Mouse (Mus musculus): ENCODE results near the gene Pidd1. TPM values are rescaled to one million over a fixed set of nuclear protein-coding genes. Genes with fewer than 3 reads are reported as not detected.
A peak's percentile ranks its signal among the peaks of the same experiment; 100 is the strongest.

Pidd1 gene
- total and polyA plus RNA-seq, 3 experiments, result 5.8 to 24.9 (median 7.8) TPM

- DNase-seq (ENCODE audit: extremely low read depth), result no peak
- Histone ChIP-seq H3K4me2 (ENCODE audit: insufficient read depth, low read depth, poor library complexity, severe bottlenecking) (peak overlapping the region; percentile 53), H3K4me3 (replicated peaks in 1 of 3; ENCODE audit: low read depth in 2 of 3, low read length in 2 of 3, poor library complexity in 1 of 3) (peak overlapping the region; percentile 74 to 96 (median 89)), H3K79me2 (replicated peaks; ENCODE audit: control insufficient read depth, extremely low read depth, insufficient read depth, poor library complexity, severe bottlenecking) (peaks cover 22% of the 10 kb centered on the region), H3K4me1 (ENCODE audit: control insufficient read depth in 1 of 2, insufficient read depth in 2 of 2) (peaks cover 13 to 43% of the 10 kb centered on the region in 2 experiments), H3K27me3 (replicated peaks) (peaks cover 9% of the 10 kb centered on the region), H3K9me3 (replicated peaks; ENCODE audit: low read length) (no peaks in the 10 kb centered on the region), H3K36me3 (replicated peaks in 1 of 2; ENCODE audit: control insufficient read depth in 1 of 2, insufficient read depth in 1 of 2, low read length in 1 of 2) (peaks cover 16 to 26% of the 10 kb centered on the region in 2 experiments), H3K9ac (ENCODE audit: insufficient read depth, low read depth) (peak overlapping the region; percentile 40), H3K27ac (ENCODE audit: insufficient read depth, low read depth) (no peak overlapping the region)
- dilution Hi-C loops (cut with MboI; ENCODE audit: extremely low pct_ligation_motif_present, extremely low pct_unique_long_range_greater_than_20kb, low sequenced_read_pairs) (no loop called here), in situ Hi-C loops (cut with MboI; ENCODE audit: low pct_ligation_motif_present, low pct_unique_long_range_greater_than_20kb, low sequenced_read_pairs) (no loop called here)
- TF ChIP-seq HCFC1 (IDR thresholded peaks at IDR 0.05; ENCODE audit: low read depth, low read length), result no peak
- TF ChIP-seq ETS1 (conservative IDR thresholded peaks at IDR 0.05; ENCODE audit: low read depth, low read length), result no peak
- TF ChIP-seq TCF12 (IDR thresholded peaks at IDR 0.05; ENCODE audit: low read depth, low read length), result no peak
- TF ChIP-seq KAT2A (IDR thresholded peaks at IDR 0.05; ENCODE audit: insufficient replicate concordance, low read length), result no peak
- TF ChIP-seq NRF1 (IDR thresholded peaks at IDR 0.05; ENCODE audit: low read depth, low read length), result no peak
- TF ChIP-seq IRF4 (IDR thresholded peaks at IDR 0.05; ENCODE audit: low read depth, low read length), result no peak
- no peak for TF ChIP-seq CHD2 (IDR thresholded peaks at IDR 0.05; ENCODE audit: low read length)
- no peak for TF ChIP-seq PAX5 (IDR thresholded peaks at IDR 0.05; ENCODE audit: low read length)
- no peak for TF ChIP-seq UBTF (IDR thresholded peaks at IDR 0.05; ENCODE audit: low read depth, low read length)
- TF ChIP-seq ELF1 (IDR thresholded peaks at IDR 0.05; ENCODE audit: low read depth, low read length), result no peak
- no peak for TF ChIP-seq RAD21 (IDR thresholded peaks at IDR 0.05; ENCODE audit: low read depth, low read length)
- TF ChIP-seq MAZ (IDR thresholded peaks at IDR 0.05; ENCODE audit: low read depth, low read length), result no peak
- TF ChIP-seq MAFK (IDR thresholded peaks at IDR 0.05; ENCODE audit: insufficient replicate concordance, low read length), result no peak
- TF ChIP-seq CTCF (conservative IDR thresholded peaks at IDR 0.05 in 1 of 2, IDR thresholded peaks at IDR 0.05 in 1 of 2; ENCODE audit: low read depth in 2 of 2, low read length in 2 of 2), result no peak
- no peak for TF ChIP-seq ZKSCAN1 (IDR thresholded peaks at IDR 0.05; ENCODE audit: borderline replicate concordance, low read depth, low read length)
- TF ChIP-seq MEF2A (IDR thresholded peaks at IDR 0.05; ENCODE audit: borderline replicate concordance, low read depth, low read length), result no peak
- TF ChIP-seq MXI1 (IDR thresholded peaks at IDR 0.05; ENCODE audit: low read depth, low read length), result no peak
- TF ChIP-seq GABPA (IDR thresholded peaks at IDR 0.05; ENCODE audit: insufficient replicate concordance, low read depth, low read length), result no peak
- no peak for TF ChIP-seq ZNF384 (IDR thresholded peaks at IDR 0.05; ENCODE audit: low read depth, low read length)
- TF ChIP-seq ZC3H11A (IDR thresholded peaks at IDR 0.05; ENCODE audit: low read depth, low read length), result no peak
These were observed 32.0 kb upstream of the Pidd1 start for GRCm38 (mm10) chr7:141475805-141476158.

All from CH12.LX (cell line).